Mouse (Mus musculus): ENCODE data around the gene Ank.

The Ank gene

GRCm38 (mm10) chr15:27496596-27497299, 30.3 kb downstream of the Ank start:
- DNase-seq (ENCODE audit: low spot score in 2 of 2) = peak; percentile 76 to 87

- DNase-seq (ENCODE audit: low spot score in 2 of 2) = peak; percentile 32 to 47
Observed at GRCm38 (mm10) chr15:27497300-27497997, 31.0 kb downstream of the Ank start.

DNA sequence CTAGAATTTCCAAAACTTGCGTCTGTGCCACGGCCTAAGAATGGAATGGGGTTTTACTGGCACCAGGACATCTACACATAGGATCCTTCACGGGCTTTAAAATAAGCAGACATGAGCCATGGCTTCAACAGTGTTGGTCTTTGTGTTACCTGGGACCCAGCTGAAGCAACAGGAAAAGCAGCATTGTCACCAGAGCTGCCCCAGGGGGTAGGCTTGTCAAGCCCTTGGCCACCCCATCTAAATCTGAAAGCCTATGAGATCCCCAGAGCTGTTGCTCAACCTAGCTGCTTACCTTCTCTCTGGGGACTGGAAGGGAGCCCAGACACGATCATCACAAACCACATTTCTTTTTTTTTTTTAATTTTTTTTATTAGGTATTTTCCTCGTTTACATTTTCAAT, 31.6 kb downstream of the Ank start:
- DNase-seq (ENCODE audit: low spot score in 2 of 2) = peak; percentile 30 to 43

GRCm38 (mm10) chr15:27500390-27500789, 33.9 kb downstream of the Ank start:
- no peak for DNase-seq (ENCODE audit: low spot score in 2 of 2)

DNA sequence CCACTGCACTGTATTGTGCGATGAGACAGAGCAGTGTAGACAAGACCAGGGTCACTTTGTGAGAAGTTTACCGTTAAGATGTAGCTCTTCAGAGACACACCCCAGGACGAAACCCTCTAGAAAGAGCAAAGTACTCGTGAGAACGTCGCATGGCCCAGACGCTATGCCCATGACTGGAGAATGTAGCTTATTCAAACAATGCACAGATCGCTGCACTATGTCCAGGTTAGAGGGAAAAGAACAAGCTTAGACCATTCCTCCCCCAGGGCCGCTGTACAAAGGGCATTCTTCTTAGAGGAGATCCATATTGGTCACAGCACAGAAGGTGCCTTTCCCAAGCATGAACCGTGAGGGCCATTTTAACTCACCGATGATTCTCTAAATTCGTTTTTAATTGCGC, 35.9 kb downstream of the Ank start:
- DNase-seq (ENCODE audit: low spot score in 2 of 2) = no peak

- DNase-seq (ENCODE audit: low spot score in 2 of 2) = no peak
Observed at GRCm38 (mm10) chr15:27503221-27503620, 36.7 kb downstream of the Ank start.

GRCm38 (mm10) chr15:27503801-27504730, 37.6 kb downstream of the Ank start:
- no peak for DNase-seq (ENCODE audit: low spot score in 2 of 2)

DNA sequence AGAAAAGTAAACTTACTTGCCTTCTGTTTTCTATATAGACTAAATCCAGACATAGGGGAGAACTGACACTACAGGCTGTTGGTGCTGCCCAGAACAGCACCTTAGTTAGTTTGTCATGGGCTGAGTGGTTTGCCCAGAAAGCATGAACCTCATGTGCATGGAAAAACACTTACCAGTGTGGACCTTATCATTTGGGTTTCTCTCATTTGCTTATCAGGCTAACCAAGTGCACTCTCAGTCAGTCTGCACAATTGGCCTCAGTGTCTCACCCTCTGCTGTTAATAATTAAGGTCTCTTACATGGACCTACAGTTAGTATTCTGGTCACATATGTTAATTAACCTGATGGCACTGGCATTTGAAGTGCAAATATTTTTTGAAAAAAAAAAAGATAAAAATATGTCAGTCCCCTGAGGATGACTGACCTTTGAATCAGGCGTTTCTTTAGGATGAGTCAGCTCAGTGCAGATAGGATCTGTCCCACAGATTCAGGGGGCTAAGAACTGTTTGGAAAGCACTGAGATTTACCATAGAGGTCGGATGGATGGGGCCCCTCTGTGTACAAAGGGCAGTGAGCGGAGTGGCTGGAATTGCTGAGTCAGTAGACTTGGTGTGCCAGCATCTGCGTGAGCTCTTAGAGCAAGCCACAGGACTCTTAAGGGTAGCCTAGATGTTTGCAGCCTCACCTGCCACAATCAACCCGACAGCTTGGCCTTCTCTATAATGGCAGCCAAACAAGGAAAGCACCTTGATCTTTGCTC, 39.8 kb downstream of the Ank start:
- DNase-seq (ENCODE audit: low spot score in 2 of 2) = no peak

GRCm38 (mm10) chr15:27506893-27507596, 40.6 kb downstream of the Ank start:
- no peak for DNase-seq (ENCODE audit: low spot score in 2 of 2)

GRCm38 (mm10) chr15:27508169-27508568, 41.7 kb downstream of the Ank start:
- no peak for DNase-seq (ENCODE audit: low spot score in 2 of 2)

DNA sequence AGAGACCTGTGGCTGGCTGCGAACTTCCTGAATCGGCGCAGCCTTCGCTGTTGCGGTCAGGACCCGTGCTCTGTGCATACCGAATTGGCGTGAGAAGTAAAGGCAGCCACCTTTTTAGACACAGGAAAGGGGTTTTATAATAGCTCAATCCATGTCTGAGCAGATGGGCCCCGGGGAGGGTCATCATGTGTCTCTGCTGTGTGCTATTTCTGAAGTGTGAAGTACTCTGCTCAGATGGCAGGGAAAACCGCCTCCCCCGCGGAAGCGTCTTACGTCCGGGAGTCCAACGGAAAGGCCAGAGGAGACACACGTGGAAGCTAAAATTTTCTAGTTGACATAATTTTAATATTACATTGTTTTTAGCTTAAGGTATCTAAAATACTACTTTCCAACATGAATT, 42.5 kb downstream of the Ank start:
- DNase-seq (ENCODE audit: low spot score in 2 of 2) = no peak

DNA sequence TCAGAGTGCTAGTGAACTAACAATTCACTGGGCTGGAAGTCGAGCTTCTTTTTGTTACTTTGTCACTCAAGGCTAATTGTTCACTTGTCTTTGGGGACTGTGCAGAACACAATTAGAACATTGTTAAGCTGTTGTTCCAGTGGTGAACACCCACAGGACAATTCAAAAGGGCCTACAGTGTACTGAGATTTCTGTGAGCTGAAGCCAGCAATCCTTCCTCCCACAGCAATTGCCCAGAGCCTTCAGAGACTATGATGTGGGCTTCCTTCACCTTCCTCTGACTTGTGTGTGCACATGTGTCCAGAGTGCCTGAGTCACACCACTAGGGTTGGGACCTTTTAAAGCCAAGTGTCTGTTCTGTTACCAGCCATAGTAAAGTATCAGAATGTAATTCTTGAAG, 50.5 kb downstream of the Ank start:
- no peak for DNase-seq (ENCODE audit: low spot score in 2 of 2)

DNA sequence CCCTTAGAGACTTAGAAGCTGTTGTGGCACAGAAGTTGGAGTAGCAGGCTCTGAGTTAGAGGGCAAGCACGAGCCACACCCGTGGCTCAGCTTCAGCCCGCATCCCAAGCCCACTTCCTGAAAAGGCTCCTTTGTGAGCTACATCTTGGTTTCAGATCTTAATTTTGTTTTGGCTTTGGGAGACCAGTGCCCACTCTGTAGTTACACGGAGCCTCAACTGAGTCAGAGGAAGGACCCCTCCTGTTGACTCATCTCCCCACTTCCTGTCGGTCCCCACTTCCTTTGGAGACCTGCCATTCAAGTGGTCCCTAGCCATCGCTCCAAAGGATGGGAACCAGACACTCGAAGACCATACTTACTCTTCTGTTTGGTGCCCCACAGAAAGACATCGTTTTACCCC, 51.5 kb downstream of the Ank start:
- DNase-seq (ENCODE audit: low spot score in 2 of 2) = no peak

DNA sequence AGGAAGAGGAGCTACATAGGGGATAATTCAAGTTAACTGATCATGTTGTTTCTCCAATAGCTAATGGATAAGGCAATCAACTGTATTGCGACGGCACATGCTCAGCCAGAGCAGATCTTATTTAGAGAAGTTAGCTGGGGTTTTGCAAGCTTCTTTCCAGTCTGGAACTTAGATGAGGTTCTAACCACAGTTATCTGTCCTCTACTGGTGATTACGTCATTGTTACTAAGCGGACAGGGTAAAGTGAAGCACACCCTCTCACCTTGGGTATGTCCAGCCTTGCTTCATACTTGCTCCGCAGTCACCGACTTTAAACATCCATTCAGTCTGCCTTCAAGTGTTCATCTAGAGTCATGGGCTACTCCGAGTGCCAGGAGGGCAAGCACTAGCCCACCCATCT, 53.4 kb downstream of the Ank start:
- DNase-seq (ENCODE audit: low spot score in 2 of 2) = no peak

- no peak for DNase-seq (ENCODE audit: low spot score in 2 of 2)
Observed at GRCm38 (mm10) chr15:27525233-27526005, 58.9 kb downstream of the Ank start.

GRCm38 (mm10) chr15:27528896-27529295, 62.4 kb downstream of the Ank start:
- DNase-seq (ENCODE audit: low spot score in 2 of 2) = no peak

GRCm38 (mm10) chr15:27530023-27530422, 63.5 kb downstream of the Ank start:
- no peak for DNase-seq (ENCODE audit: low spot score in 2 of 2)

DNA sequence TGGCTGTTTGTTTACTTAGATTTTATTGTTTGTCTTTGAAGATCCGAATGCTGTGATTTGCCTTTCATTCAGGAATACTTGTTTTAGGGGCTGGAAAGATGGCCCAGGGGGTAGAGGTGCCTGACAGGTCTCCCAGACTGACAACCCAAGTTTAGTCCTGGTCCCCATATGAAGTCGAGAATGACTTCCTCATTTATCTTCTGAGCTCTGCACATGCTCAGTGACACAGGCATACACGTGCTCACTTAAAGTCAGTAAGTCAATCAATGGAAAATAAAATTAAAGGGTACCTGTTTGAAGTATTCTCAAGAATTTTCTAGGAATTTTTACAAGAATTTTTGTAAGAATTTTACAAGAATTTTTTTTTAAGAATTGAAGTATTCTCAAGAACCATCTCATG, 66.6 kb downstream of the Ank start:
- no peak for DNase-seq (ENCODE audit: low spot score in 2 of 2)

GRCm38 (mm10) chr15:27535681-27536080, 69.2 kb downstream of the Ank start:
- DNase-seq (ENCODE audit: low spot score in 2 of 2) = no peak

DNA sequence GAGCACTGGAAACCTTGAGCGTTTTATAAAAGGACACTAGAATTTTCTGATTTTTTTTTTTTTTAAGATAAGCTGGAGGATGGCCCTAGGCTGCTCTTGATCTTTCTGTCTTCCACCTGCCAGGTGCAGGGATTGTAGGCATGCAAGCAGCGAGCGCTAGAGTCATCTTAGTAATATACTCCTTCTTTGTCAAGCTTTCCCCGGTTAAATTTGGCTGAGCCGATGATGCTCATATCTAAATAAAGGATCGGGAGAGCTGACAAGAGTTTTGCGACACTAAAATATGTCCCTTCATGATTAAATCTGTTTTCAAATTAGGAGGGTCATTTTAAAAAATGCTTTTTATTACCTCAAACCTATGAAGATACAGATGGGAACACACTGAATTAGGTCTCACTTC, 69.7 kb downstream of the Ank start:
- no peak for DNase-seq (ENCODE audit: low spot score in 2 of 2)
